Mouse (Mus musculus): ENCODE measurements around the gene Lrfn4. TPM values are rescaled to one million over a fixed set of nuclear protein-coding genes. Genes with fewer than 3 reads are reported as not detected.
A peak's percentile ranks its signal among the peaks of the same experiment; 100 is the strongest.

Gene Lrfn4
- total and polyA plus RNA-seq, 2 experiments from 2014 or later, result 17.2 to 127 TPM

- Histone ChIP-seq H3K4me2 (ENCODE audit: low read depth) (no peak overlapping the region), H3K9me3 (ENCODE audit: low read length) (no peaks in the 10 kb centered on the region), H3K4me3 (ENCODE audit: low read depth, low read length) (no peak overlapping the region), H3K36me3 (ENCODE audit: insufficient read depth) (no peaks in the 10 kb centered on the region), H3K9ac (no peak overlapping the region), H3K27ac (ENCODE audit: low read depth, low read length) (no peak overlapping the region), H3K4me1 (ENCODE audit: insufficient read depth) (no peaks in the 10 kb centered on the region), H3K27me3 (ENCODE audit: insufficient read depth, low read length) (no peaks in the 10 kb centered on the region)
- 88% methylated on average over 11 of the region's 11 CpGs for WGBS
- no peak for TF ChIP-seq CTCF (IDR thresholded peaks at IDR 0.05; ENCODE audit: low read depth)
- DNase-seq (no peak), ATAC-seq (no peak)
Measured at GRCm38 (mm10) chr19:4570237-4570613, 45.2 kb downstream of the Lrfn4 start.

GRCm38 (mm10) chr19:4569356-4570236 lies 45.9 kb downstream of the Lrfn4 start:
- DNase-seq, result peak; percentile 22
- no peak overlapping the region for H3K4me3 ChIP-seq (ENCODE audit: low read depth, low read length)
- H3K9me3 ChIP-seq (ENCODE audit: low read length), result no peaks in the 10 kb centered on the region
- no peaks in the 10 kb centered on the region for H3K27me3 ChIP-seq (ENCODE audit: insufficient read depth, low read length)
- H3K4me1 ChIP-seq (ENCODE audit: insufficient read depth), result no peaks in the 10 kb centered on the region
- no peak for TF ChIP-seq CTCF (IDR thresholded peaks at IDR 0.05; ENCODE audit: low read depth)
- H3K4me2 ChIP-seq (ENCODE audit: low read depth), result no peak overlapping the region
- H3K9ac ChIP-seq, result no peak overlapping the region
- 64% methylated on average over 17 of the region's 17 CpGs for WGBS
- no peaks in the 10 kb centered on the region for H3K36me3 ChIP-seq (ENCODE audit: insufficient read depth)
- peak; percentile 67 for ATAC-seq
- no peak overlapping the region for H3K27ac ChIP-seq (ENCODE audit: low read depth, low read length)

- Histone ChIP-seq H3K36me3 (ENCODE audit: insufficient read depth) (no peaks in the 10 kb centered on the region), H3K4me1 (ENCODE audit: insufficient read depth) (no peaks in the 10 kb centered on the region), H3K27me3 (ENCODE audit: insufficient read depth, low read length) (no peaks in the 10 kb centered on the region), H3K9ac (no peak overlapping the region), H3K4me3 (ENCODE audit: low read depth, low read length) (no peak overlapping the region), H3K9me3 (ENCODE audit: low read length) (no peaks in the 10 kb centered on the region), H3K4me2 (ENCODE audit: low read depth) (no peak overlapping the region), H3K27ac (ENCODE audit: low read depth, low read length) (no peak overlapping the region)
- ATAC-seq, result no peak
- TF ChIP-seq CTCF (IDR thresholded peaks at IDR 0.05; ENCODE audit: low read depth), result no peak
- no peak for DNase-seq
- WGBS, result 75% methylated on average over 4 of the region's 4 CpGs
Measured at GRCm38 (mm10) chr19:4568832-4569231, 46.6 kb downstream of the Lrfn4 start.

GRCm38 (mm10) chr19:4567665-4568064 lies 47.8 kb downstream of the Lrfn4 start:
- ATAC-seq (no peak), DNase-seq (no peak)
- H3K9me3 ChIP-seq (ENCODE audit: low read length), result no peaks in the 10 kb centered on the region
- H3K4me2 ChIP-seq (ENCODE audit: low read depth), result no peak overlapping the region
- no peaks in the 10 kb centered on the region for H3K4me1 ChIP-seq (ENCODE audit: insufficient read depth)
- no peak for TF ChIP-seq CTCF (IDR thresholded peaks at IDR 0.05; ENCODE audit: low read depth)
- H3K9ac ChIP-seq, result no peak overlapping the region
- no peak overlapping the region for H3K4me3 ChIP-seq (ENCODE audit: low read depth, low read length)
- H3K36me3 ChIP-seq (ENCODE audit: insufficient read depth), result no peaks in the 10 kb centered on the region
- WGBS, result 77% methylated on average over 2 of the region's 2 CpGs
- H3K27me3 ChIP-seq (ENCODE audit: insufficient read depth, low read length), result no peaks in the 10 kb centered on the region
- no peak overlapping the region for H3K27ac ChIP-seq (ENCODE audit: low read depth, low read length)

- WGBS, result 85% methylated on average over 2 of the region's 2 CpGs
- no peak overlapping the region for H3K27ac ChIP-seq (ENCODE audit: low read depth, low read length)
- H3K4me3 ChIP-seq (ENCODE audit: low read depth, low read length), result no peak overlapping the region
- no peaks in the 10 kb centered on the region for H3K36me3 ChIP-seq (ENCODE audit: insufficient read depth)
- no peak for ATAC-seq
- no peak overlapping the region for H3K9ac ChIP-seq
- H3K4me2 ChIP-seq (ENCODE audit: low read depth), result no peak overlapping the region
- H3K27me3 ChIP-seq (ENCODE audit: insufficient read depth, low read length), result no peaks in the 10 kb centered on the region
- no peak for TF ChIP-seq CTCF (IDR thresholded peaks at IDR 0.05; ENCODE audit: low read depth)
- no peaks in the 10 kb centered on the region for H3K9me3 ChIP-seq (ENCODE audit: low read length)
- no peak for DNase-seq
- no peaks in the 10 kb centered on the region for H3K4me1 ChIP-seq (ENCODE audit: insufficient read depth)
Measured at GRCm38 (mm10) chr19:4566880-4567279, 48.6 kb downstream of the Lrfn4 start.

- Histone ChIP-seq H3K36me3 (ENCODE audit: insufficient read depth) (no peaks in the 10 kb centered on the region), H3K27ac (ENCODE audit: low read depth, low read length) (no peak overlapping the region), H3K27me3 (ENCODE audit: insufficient read depth, low read length) (no peaks in the 10 kb centered on the region), H3K4me2 (ENCODE audit: low read depth) (no peak overlapping the region), H3K4me1 (ENCODE audit: insufficient read depth) (no peaks in the 10 kb centered on the region), H3K9me3 (ENCODE audit: low read length) (no peaks in the 10 kb centered on the region), H3K9ac (no peak overlapping the region), H3K4me3 (ENCODE audit: low read depth, low read length) (no peak overlapping the region)
- 91% methylated on average over 5 of the region's 5 CpGs for WGBS
- no peak for TF ChIP-seq CTCF (IDR thresholded peaks at IDR 0.05; ENCODE audit: low read depth)
- DNase-seq (no peak), ATAC-seq (no peak)
Measured at GRCm38 (mm10) chr19:4565678-4566077, 49.8 kb downstream of the Lrfn4 start.

Small RNAs within 50 kb of the gene (microRNA-seq; reads per million reads assigned to microRNA genes)
- 0.39 to 0.85 reads per million in 2 experiments for gene Mir6986

Other genes starting within 250 kb of the Lrfn4 start
- gene Kdm2a, start 217.4 kb downstream of the Lrfn4 start, total RNA-seq (2014; rRNA removed), result 55.0 and 71.7 TPM in 2 replicates
- gene Kdm2a, start 217.4 kb downstream of the Lrfn4 start, polyA plus RNA-seq (2015; fragmentation: Nextera tagmentation; extraction: Ambion mirVana), result 13.1 and 19.5 TPM in 2 replicates
- gene Rhod, start 176.2 kb downstream of the Lrfn4 start, total RNA-seq (2014; rRNA removed), result 3.6 and 5.2 TPM in 2 replicates
- gene Rhod, start 176.2 kb downstream of the Lrfn4 start, polyA plus RNA-seq (2015; fragmentation: Nextera tagmentation; extraction: Ambion mirVana), result 4.3 and 4.7 TPM in 2 replicates
- gene Syt12, start 138.2 kb downstream of the Lrfn4 start, total RNA-seq (2014; rRNA removed), result 8.2 and 13.0 TPM in 2 replicates
- gene Syt12, start 138.2 kb downstream of the Lrfn4 start, polyA plus RNA-seq (2015; fragmentation: Nextera tagmentation; extraction: Ambion mirVana), result 2.9 and 3.3 TPM in 2 replicates
- not detected in 2 replicates for gene 2010003K11Rik, start 117.1 kb downstream of the Lrfn4 start, total RNA-seq (2014; rRNA removed)
- 0.13 TPM in 1 of 2 replicates, not detected in the other for gene 2010003K11Rik, start 117.1 kb downstream of the Lrfn4 start, polyA plus RNA-seq (2015; fragmentation: Nextera tagmentation; extraction: Ambion mirVana)
- gene Pcx, start 105.2 kb downstream of the Lrfn4 start, total RNA-seq (2014; rRNA removed), result 35.9 and 40.7 TPM in 2 replicates
- 28.9 and 34.5 TPM in 2 replicates for gene Pcx, start 105.2 kb downstream of the Lrfn4 start, polyA plus RNA-seq (2015; fragmentation: Nextera tagmentation; extraction: Ambion mirVana)
- gene Rce1, start 10.0 kb upstream of the Lrfn4 start, total RNA-seq (2014; rRNA removed), result 51.9 and 65.1 TPM in 2 replicates
- 47.5 and 52.4 TPM in 2 replicates for gene Rce1, start 10.0 kb upstream of the Lrfn4 start, polyA plus RNA-seq (2015; fragmentation: Nextera tagmentation; extraction: Ambion mirVana)
- 4.5 and 7.4 TPM in 2 replicates for gene Gm960, start 83.0 kb upstream of the Lrfn4 start, total RNA-seq (2014; rRNA removed)
- gene Gm960, start 83.0 kb upstream of the Lrfn4 start, polyA plus RNA-seq (2015; fragmentation: Nextera tagmentation; extraction: Ambion mirVana), result 4.9 and 7.3 TPM in 2 replicates
- 169 and 196 TPM in 2 replicates for gene Sptbn2, start 95.5 kb upstream of the Lrfn4 start, total RNA-seq (2014; rRNA removed)
- 24.3 and 25.4 TPM in 2 replicates for gene Sptbn2, start 95.5 kb upstream of the Lrfn4 start, polyA plus RNA-seq (2015; fragmentation: Nextera tagmentation; extraction: Ambion mirVana)
- gene Rbm4b, start 140.8 kb upstream of the Lrfn4 start, total RNA-seq (2014; rRNA removed), result 84.8 and 90.6 TPM in 2 replicates
- gene Rbm4b, start 140.8 kb upstream of the Lrfn4 start, polyA plus RNA-seq (2015; fragmentation: Nextera tagmentation; extraction: Ambion mirVana), result 79.8 and 88.7 TPM in 2 replicates
- 106 and 145 TPM in 2 replicates for gene Rbm4, start 178.2 kb upstream of the Lrfn4 start, total RNA-seq (2014; rRNA removed)
- 45.0 and 56.9 TPM in 2 replicates for gene Rbm4, start 178.2 kb upstream of the Lrfn4 start, polyA plus RNA-seq (2015; fragmentation: Nextera tagmentation; extraction: Ambion mirVana)
- gene Gm21992, start 195.9 kb upstream of the Lrfn4 start, total RNA-seq (2014; rRNA removed), result 15.0 and 18.2 TPM in 2 replicates
- 16.5 and 20.4 TPM in 2 replicates for gene Gm21992, start 195.9 kb upstream of the Lrfn4 start, polyA plus RNA-seq (2015; fragmentation: Nextera tagmentation; extraction: Ambion mirVana)
- 29.2 and 30.9 TPM in 2 replicates for gene Rbm14, start 196.0 kb upstream of the Lrfn4 start, total RNA-seq (2014; rRNA removed)
- 45.9 and 46.6 TPM in 2 replicates for gene Rbm14, start 196.0 kb upstream of the Lrfn4 start, polyA plus RNA-seq (2015; fragmentation: Nextera tagmentation; extraction: Ambion mirVana)
- gene Ccs, start 223.7 kb upstream of the Lrfn4 start, total RNA-seq (2014; rRNA removed), result 27.3 and 35.4 TPM in 2 replicates
- 41.7 and 44.3 TPM in 2 replicates for gene Ccs, start 223.7 kb upstream of the Lrfn4 start, polyA plus RNA-seq (2015; fragmentation: Nextera tagmentation; extraction: Ambion mirVana)
- gene Ccdc87, start 223.7 kb upstream of the Lrfn4 start, total RNA-seq (2014; rRNA removed), result 0.92 and 1.1 TPM in 2 replicates
- gene Ccdc87, start 223.7 kb upstream of the Lrfn4 start, polyA plus RNA-seq (2015; fragmentation: Nextera tagmentation; extraction: Ambion mirVana), result 0.80 and 1.2 TPM in 2 replicates
- gene Ctsf, start 239.5 kb upstream of the Lrfn4 start, total RNA-seq (2014; rRNA removed), result 81.0 and 117 TPM in 2 replicates
- gene Ctsf, start 239.5 kb upstream of the Lrfn4 start, polyA plus RNA-seq (2015; fragmentation: Nextera tagmentation; extraction: Ambion mirVana), result 74.7 and 79.4 TPM in 2 replicates